Mouse (Mus musculus) forebrain, embryonic 16.5 days (tissue): ENCODE results near the gene Gsta3. TPM values are rescaled to one million over a fixed set of nuclear protein-coding genes. Genes with fewer than 3 reads are reported as not detected.

Experiments used
- ATAC-seq: fragments of 200-750 bp; cut with Nextera tagmentation; 2 replicates; pipeline ENCODE4 v1.8.0; 2017; ENCODE audit warnings: mild to moderate bottlenecking, moderate library complexity
- H3K27ac ChIP-seq: fragments of 300-500 bp; sonication (generic); 2 replicates; pipeline ENCODE4 v1.5.1; 2014; ENCODE audit warnings: low read length, control low read depth
- H3K27me3 ChIP-seq: fragments of 300-500 bp; sonication (generic); replicated peaks from 2 replicates; pipeline ENCODE4 v1.6.1; 2014; ENCODE audit warnings: low read length; ENCODE audit not compliant: control insufficient read depth, insufficient read depth
- H3K36me3 ChIP-seq: fragments of 300-500 bp; sonication (generic); 2 replicates; pipeline ENCODE4 v1.6.1; 2014; ENCODE audit not compliant: control insufficient read depth, insufficient read depth
- H3K4me1 ChIP-seq: fragments of 300-500 bp; sonication (generic); replicated peaks from 2 replicates; pipeline ENCODE4 v1.6.1; 2014; ENCODE audit warnings: low read length; ENCODE audit not compliant: control insufficient read depth, insufficient read depth
- H3K4me2 ChIP-seq: fragments of 300-500 bp; sonication (generic); 2 replicates; pipeline ENCODE4 v1.6.1; 2014; ENCODE audit warnings: mild to moderate bottlenecking, low read length, control low read depth
- H3K4me3 ChIP-seq: fragments of 300-500 bp; sonication (generic); replicated peaks from 2 replicates; pipeline ENCODE4 v1.5.1; 2014; ENCODE audit warnings: mild to moderate bottlenecking, low read length, control low read depth
- H3K9ac ChIP-seq: fragments of 300-500 bp; sonication (generic); replicated peaks from 2 replicates; pipeline ENCODE4 v1.6.1; 2014; ENCODE audit warnings: low read depth, low read length, control low read depth
- H3K9me3 ChIP-seq: fragments of 300-500 bp; sonication (generic); 2 replicates; pipeline ENCODE4 v1.6.1; 2016; ENCODE audit warnings: low read length; ENCODE audit not compliant: control insufficient read depth
- WGBS: fragments of 180-500 bp; shearing (Covaris S2); extraction: QIAGEN DNeasy Blood & Tissue Kit; methylation state at CpG from one replicate; pipeline ENCODE4 v1.1.7; 2014; 5-methylcytosine and 5-hydroxymethylcytosine counted together
- polyA plus RNA-seq: library from polyadenylated mRNA; unstranded; fragments of >200 nt; fragmentation: Nextera tagmentation; extraction: Ambion mirVana; gene quantifications from 2 replicates; pipeline ENCODE4 v1.2.1, GENCODE M21; 2015

Gsta3 gene
- polyA plus RNA-seq, 1 experiment from 2014 or later: 0.33 TPM

GRCm38 (mm10) chr1:21305443-21305842 is 65.1 kb downstream of the Gsta3 start:
- no peak for ATAC-seq
- 92% methylated on average over 3 of the region's 3 CpGs for WGBS
- no peak overlapping the region for H3K4me3 ChIP-seq
- H3K27ac ChIP-seq: no peak overlapping the region
- H3K9me3 ChIP-seq: no peaks in the 10 kb centered on the region
- H3K36me3 ChIP-seq: no peaks in the 10 kb centered on the region
- H3K27me3 ChIP-seq: no peaks in the 10 kb centered on the region
- no peak overlapping the region for H3K4me2 ChIP-seq
- H3K4me1 ChIP-seq: no peaks in the 10 kb centered on the region
- no peak overlapping the region for H3K9ac ChIP-seq

DNA sequence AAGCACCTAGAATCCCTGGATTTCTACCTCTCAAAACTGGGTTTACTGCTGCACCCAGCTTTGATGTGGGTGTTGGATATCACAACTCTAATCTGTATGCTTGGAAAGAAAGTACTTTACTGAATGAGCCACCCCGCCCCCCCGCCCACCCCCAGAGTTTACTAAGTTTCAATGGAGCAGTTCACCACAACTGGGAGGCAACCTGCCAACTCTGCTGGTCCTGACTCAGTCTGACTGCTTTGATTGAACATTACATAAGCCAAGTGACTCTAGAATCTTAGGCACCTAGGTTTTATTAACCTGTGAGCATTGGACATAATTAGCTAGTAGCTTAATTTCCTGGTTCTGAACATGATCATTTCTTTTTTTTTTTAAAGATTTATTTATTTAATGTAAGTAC is 73.9 kb downstream of the Gsta3 start:
- Histone ChIP-seq H3K9me3 (no peaks in the 10 kb centered on the region), H3K27me3 (no peaks in the 10 kb centered on the region), H3K4me3 (no peak overlapping the region), H3K27ac (no peak overlapping the region), H3K9ac (no peak overlapping the region), H3K36me3 (no peaks in the 10 kb centered on the region), H3K4me1 (no peaks in the 10 kb centered on the region), H3K4me2 (no peak overlapping the region)
- 94% methylated on average over 2 of the region's 2 CpGs for whole genome bisulfite sequencing
- ATAC-seq: no peak

Other genes starting within 250 kb of the Gsta3 start
- 2.0 and 2.3 TPM in 2 replicates for gene Tram2, start 161.4 kb upstream of the Gsta3 start, polyA plus RNA-seq
- gene Tmem14a, start 22.0 kb upstream of the Gsta3 start, polyA plus RNA-seq: 16.9 and 20.9 TPM in 2 replicates
- gene Khdc1a, start 109.1 kb downstream of the Gsta3 start, polyA plus RNA-seq: not detected in 2 replicates
- gene Khdc1c, start 127.7 kb downstream of the Gsta3 start, polyA plus RNA-seq: not detected in 2 replicates
- 0.10 TPM in 1 of 2 replicates, not detected in the other for gene Khdc1b, start 143.0 kb downstream of the Gsta3 start, polyA plus RNA-seq